Mouse (Mus musculus) lung, postnatal 0 days (tissue): ENCODE results near the gene Lrch3.

ENCODE experiments used
- CTCF ChIP-seq: IDR thresholded peaks from 2 replicates; pipeline ENCODE4 v1.5.1; 2016; ENCODE audit warnings: antibody characterized with exemption, mild to moderate bottlenecking
- EP300 ChIP-seq: IDR thresholded peaks from 2 replicates; pipeline ENCODE4 v1.6.1; 2016; ENCODE audit warnings: antibody characterized with exemption, mild to moderate bottlenecking, control low read depth

- TF ChIP-seq CTCF = no peak
- no peak for TF ChIP-seq EP300
Observed at GRCm38 (mm10) chr16:33059471-33059870, 145.6 kb downstream of the Lrch3 start.
